Mouse (Mus musculus): ENCODE data around the gene Apbb1.
A peak's percentile ranks its signal among the peaks of the same experiment; 100 is the strongest.

Gene Apbb1

GRCm38 (mm10) chr7:105581094-105581703 is at the start of gene Apbb1:
Gene Apbb1 (minus strand): TSS chr7:105581653.
- peak; percentile 54 to 60 for DNase-seq

GRCm38 (mm10) chr7:105628633-105629032 is 47.2 kb upstream of the Apbb1 start:
- no peak for DNase-seq

- no peak for DNase-seq
Measured at GRCm38 (mm10) chr7:105625397-105625796, 43.9 kb upstream of the Apbb1 start.

GRCm38 (mm10) chr7:105621646-105622292 is 40.3 kb upstream of the Apbb1 start:
- no peak for DNase-seq

- no peak for DNase-seq
Measured at GRCm38 (mm10) chr7:105621053-105621452, 39.6 kb upstream of the Apbb1 start.

GRCm38 (mm10) chr7:105619701-105620100 is 38.2 kb upstream of the Apbb1 start:
- DNase-seq = no peak

GRCm38 (mm10) chr7:105617810-105618209 is 36.4 kb upstream of the Apbb1 start:
- no peak for DNase-seq

GRCm38 (mm10) chr7:105616561-105616960 is 35.1 kb upstream of the Apbb1 start:
- no peak for DNase-seq

GRCm38 (mm10) chr7:105615720-105616119 is 34.3 kb upstream of the Apbb1 start:
- DNase-seq = no peak

- DNase-seq = no peak
Measured at GRCm38 (mm10) chr7:105614400-105614799, 32.9 kb upstream of the Apbb1 start.

- DNase-seq = no peak
Measured at GRCm38 (mm10) chr7:105611767-105612166, 30.3 kb upstream of the Apbb1 start.

GRCm38 (mm10) chr7:105608467-105608866 is 27.0 kb upstream of the Apbb1 start:
- no peak for DNase-seq

- DNase-seq = peak; percentile 41 to 45
Measured at GRCm38 (mm10) chr7:105602860-105603623, 21.6 kb upstream of the Apbb1 start.

- no peak for DNase-seq
Measured at GRCm38 (mm10) chr7:105590097-105590496, 8.6 kb upstream of the Apbb1 start.

- DNase-seq = no peak
Measured at GRCm38 (mm10) chr7:105588325-105588912, 7.0 kb upstream of the Apbb1 start.

- no peak for DNase-seq
Measured at GRCm38 (mm10) chr7:105581959-105582358, 506 bp upstream of the Apbb1 start.

- DNase-seq = no peak
Measured at GRCm38 (mm10) chr7:105580627-105581089, 795 bp downstream of the Apbb1 start.

- no peak for DNase-seq
Measured at GRCm38 (mm10) chr7:105578481-105578880, 3.0 kb downstream of the Apbb1 start.

GRCm38 (mm10) chr7:105577377-105577871 is 4.0 kb downstream of the Apbb1 start:
- no peak for DNase-seq

GRCm38 (mm10) chr7:105576166-105576748 is 5.2 kb downstream of the Apbb1 start:
- no peak for DNase-seq

- DNase-seq = no peak
Measured at GRCm38 (mm10) chr7:105574537-105574936, 6.9 kb downstream of the Apbb1 start.

GRCm38 (mm10) chr7:105572949-105573348 is 8.5 kb downstream of the Apbb1 start:
- DNase-seq = no peak

- DNase-seq = no peak
Measured at GRCm38 (mm10) chr7:105570756-105571155, 10.7 kb downstream of the Apbb1 start.
